Mouse (Mus musculus): ENCODE measurements at regions not wholly inside any gene's neighbourhood (a gene's known extent, or its start where the extent isn't known, plus 50 kb on each side); places are given as distances from the start of the nearest gene placed in this dataset.

DNA sequence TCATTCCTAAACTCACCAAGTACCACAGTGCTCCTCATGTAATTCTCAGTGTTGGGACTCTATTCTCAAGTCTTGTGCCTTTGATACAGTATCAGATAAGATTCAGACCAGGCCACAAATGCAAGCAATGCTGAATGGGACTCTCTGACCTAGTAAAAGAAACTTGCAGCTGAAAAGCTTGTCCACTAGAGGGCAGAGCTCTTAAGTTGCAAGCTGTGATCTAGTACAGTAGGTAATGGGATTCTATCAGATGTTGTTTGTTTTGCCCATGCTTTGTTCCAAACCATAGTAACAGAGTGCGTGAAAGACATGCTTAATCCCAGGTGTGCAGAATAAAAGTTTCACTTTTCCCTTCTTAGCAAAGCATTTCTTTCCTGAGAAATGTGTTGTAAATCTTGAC lies 383.2 kb upstream of the Chrm2 start:
- 0 out of 2 replicates have a peak, but pooled peaks have one; percentile 20 for ATAC-seq (ENCODE audit: insufficient number of reproducible peaks, low FRiP score, low TSS enrichment)

GRCm38 (mm10) chr6:36002090-36002489 lies 385.8 kb upstream of the Chrm2 start:
- ATAC-seq (ENCODE audit: insufficient number of reproducible peaks, low FRiP score, low TSS enrichment) = no peak

DNA sequence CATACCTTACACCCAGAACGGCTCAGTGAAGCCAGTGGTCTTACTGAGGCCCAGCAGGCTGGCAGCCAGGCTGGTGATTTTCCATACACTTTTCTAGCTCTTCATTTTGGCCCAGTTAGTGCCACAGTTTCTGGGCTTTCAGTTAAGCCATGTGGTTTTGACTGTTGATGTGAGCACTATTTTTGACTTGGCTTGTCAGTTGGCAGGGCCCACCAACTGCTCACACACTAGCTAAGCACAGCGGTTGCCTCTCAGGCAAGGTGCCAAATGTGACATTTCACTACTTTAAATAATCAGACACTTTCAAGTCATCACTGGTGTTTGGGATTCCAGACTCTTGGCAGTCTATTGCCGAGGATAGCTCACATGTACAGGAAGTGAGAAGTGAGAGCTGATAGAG lies 399.0 kb upstream of the Chrm2 start:
- peak; percentile 98 for ATAC-seq (ENCODE audit: insufficient number of reproducible peaks, low FRiP score, low TSS enrichment)

GRCm38 (mm10) chr6:35940071-35940470 lies 400.4 kb upstream of the Mtpn start:
- no peak for ATAC-seq (ENCODE audit: insufficient number of reproducible peaks, low FRiP score, low TSS enrichment)

GRCm38 (mm10) chr6:35924189-35924588 lies 384.5 kb upstream of the Mtpn start:
- peak; percentile 96 for ATAC-seq (ENCODE audit: insufficient number of reproducible peaks, low FRiP score, low TSS enrichment)

DNA sequence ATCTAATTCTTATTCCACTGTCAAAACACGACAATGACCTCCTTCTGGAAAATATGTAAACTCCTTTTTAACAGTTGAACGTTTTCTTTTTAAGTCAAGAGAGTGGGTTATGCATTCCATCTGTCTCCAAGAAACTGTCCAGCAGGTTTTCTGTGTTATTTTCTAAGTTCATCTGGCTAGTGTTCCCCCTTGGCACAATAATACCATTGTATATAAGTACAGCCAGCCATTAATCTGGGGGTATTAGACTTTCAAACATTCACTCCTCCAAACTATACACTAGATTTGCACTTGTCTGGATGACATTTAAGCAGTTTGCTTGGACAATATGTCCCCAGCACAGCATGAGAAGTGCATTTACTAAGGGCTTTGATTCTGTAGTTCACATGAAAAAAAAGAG lies 358.3 kb upstream of the Mtpn start:
- no peak for ATAC-seq (ENCODE audit: insufficient number of reproducible peaks, low FRiP score, low TSS enrichment)

DNA sequence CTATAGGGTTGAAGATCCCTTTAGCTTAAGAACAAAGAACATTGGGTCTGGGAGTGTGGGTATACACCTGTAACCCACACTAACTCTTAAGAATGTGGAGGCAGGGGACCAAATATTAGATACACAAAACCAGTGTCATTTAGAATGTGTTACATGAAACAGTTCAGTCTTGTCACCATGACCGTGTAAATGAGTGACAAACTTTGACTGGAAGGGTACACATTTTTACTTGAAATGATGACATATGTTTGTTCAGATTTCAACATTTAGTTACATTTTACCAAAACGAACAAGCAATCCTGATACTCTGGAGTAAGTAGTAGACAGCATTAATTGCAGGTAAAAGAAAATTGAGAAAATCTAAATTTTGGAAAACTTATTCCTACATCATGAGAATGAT lies 356.0 kb upstream of the Mtpn start:
- ATAC-seq (ENCODE audit: insufficient number of reproducible peaks, low FRiP score, low TSS enrichment) = no peak

DNA sequence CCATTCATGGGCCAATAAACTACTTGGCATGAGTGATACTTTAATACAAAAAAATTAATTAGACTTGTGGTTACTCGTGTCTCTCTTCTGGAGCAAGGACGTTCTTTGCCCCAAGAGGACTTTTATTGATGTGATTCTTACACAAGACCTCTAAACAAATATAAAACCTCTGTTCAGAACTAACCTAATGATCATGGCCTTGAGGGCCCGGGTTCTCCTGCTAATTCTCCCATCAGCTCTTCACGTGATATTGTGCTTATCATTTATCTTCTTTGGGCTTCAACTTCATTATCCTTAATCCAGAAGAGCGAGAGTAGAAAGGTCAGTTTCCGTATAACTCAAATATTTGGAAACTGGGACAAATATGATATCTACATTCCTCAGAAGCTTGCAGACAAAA lies 335.0 kb upstream of the Mtpn start:
- no peak for ATAC-seq (ENCODE audit: insufficient number of reproducible peaks, low FRiP score, low TSS enrichment)

DNA sequence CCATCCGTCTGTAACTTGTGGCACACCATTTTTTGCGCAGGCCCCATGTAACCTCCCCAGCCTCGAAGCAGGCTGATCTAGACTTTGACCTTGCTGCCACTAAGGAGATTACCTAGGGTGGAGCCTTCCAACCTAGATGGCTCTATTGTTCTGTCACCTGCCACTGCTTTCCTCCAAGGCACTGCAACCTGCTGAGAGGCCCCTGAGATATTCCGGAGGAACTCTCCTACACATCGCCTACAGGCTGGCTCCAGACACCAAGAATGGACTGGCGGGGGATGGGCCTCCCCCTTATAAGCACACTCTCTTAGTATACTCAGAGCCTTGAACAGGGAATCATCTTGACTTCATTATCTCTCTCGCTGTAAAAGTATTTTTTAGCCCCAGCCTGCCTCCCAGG lies 331.7 kb upstream of the Mtpn start:
- ATAC-seq (ENCODE audit: insufficient number of reproducible peaks, low FRiP score, low TSS enrichment) = no peak

- ATAC-seq (ENCODE audit: insufficient number of reproducible peaks, low FRiP score, low TSS enrichment) = no peak
Observed at GRCm38 (mm10) chr6:35864218-35864617, 324.5 kb upstream of the Mtpn start.

DNA sequence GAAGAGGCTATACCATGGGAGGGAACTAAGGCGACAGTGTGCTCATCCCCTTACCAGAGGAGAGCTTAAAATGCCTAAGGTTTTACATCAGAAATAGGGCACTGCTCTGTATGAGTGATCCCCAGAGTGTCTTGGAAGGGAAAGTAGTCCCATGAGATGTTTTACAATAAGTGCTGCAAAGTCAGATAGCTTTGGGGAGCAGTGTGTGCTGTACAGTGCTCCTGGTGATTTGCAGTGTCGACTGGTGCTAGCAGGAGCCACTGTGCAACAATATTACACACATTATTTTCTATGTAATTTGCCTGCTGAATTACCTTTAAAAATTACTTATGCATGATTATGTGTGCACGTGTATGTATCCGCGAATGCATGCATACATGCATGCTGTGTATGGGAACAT lies 314.3 kb upstream of the Mtpn start:
- no peak for ATAC-seq (ENCODE audit: insufficient number of reproducible peaks, low FRiP score, low TSS enrichment)

- ATAC-seq (ENCODE audit: insufficient number of reproducible peaks, low FRiP score, low TSS enrichment) = no peak
Observed at GRCm38 (mm10) chr6:35816657-35817056, 277.0 kb upstream of the Mtpn start.

DNA sequence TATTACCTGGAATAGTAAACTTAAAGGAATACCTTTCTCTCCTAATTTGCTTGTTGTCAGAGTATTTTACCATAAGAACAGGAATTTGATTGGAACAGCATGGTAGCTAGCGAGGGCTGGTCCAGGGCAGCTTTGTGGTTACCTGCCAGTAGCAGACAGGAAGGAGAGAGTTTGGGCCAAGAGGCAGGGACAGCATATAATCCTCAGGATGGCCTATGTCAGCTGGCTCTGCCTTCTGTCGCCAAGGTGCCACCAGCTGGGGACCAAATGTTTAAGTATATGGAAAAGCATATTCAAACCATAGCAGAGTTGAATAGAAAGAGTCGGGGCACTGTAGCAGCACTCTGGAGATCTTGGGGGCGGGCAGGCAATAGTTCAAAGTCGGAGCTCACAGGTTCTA lies 274.8 kb upstream of the Mtpn start:
- ATAC-seq (ENCODE audit: insufficient number of reproducible peaks, low FRiP score, low TSS enrichment) = peak; percentile 69

DNA sequence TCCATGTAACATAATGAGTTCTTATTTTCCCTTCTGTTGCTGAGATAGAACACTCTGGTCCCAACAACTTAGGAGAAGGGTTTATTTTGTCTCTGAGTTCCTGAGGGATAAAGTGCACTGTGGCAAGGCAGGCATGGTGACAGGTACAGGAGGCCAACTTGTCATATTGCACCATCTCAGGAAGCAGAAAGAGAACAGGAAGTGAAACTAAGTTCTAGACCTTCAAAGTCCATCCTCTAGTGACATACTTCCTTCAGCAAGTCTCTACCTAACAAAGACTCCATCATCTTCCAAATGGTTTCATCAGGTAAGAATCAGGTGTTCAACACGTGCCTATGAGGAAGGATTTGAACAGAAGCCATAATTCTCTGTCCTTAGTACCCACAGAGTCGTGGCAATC lies 266.1 kb upstream of the Mtpn start:
- ATAC-seq (ENCODE audit: insufficient number of reproducible peaks, low FRiP score, low TSS enrichment) = no peak

DNA sequence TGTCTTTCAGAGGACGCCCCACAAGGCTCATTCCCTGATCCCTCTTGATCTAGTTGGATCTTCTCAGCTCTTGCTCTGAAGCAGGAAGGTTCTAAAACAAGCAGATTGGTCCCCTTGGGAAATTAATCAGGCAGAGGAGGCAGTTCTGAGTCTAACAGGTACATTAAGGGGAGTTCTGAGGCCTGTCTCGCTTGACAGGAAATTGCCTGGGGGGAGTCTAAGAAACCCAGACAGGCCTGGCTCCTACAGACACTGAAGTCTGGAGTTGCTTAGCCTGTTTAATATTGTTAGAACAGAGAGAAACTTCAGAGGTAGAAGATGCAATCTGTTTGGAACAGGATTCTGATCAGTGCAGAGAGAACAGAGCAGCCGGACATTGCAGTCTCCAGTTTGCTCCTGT lies 264.4 kb upstream of the Mtpn start:
- ATAC-seq (ENCODE audit: insufficient number of reproducible peaks, low FRiP score, low TSS enrichment) = no peak

- no peak for ATAC-seq (ENCODE audit: insufficient number of reproducible peaks, low FRiP score, low TSS enrichment)
Observed at GRCm38 (mm10) chr6:35779706-35780105, 240.0 kb upstream of the Mtpn start.

GRCm38 (mm10) chr6:35770907-35771306 lies 231.2 kb upstream of the Mtpn start:
- no peak for ATAC-seq (ENCODE audit: insufficient number of reproducible peaks, low FRiP score, low TSS enrichment)

- no peak for ATAC-seq (ENCODE audit: insufficient number of reproducible peaks, low FRiP score, low TSS enrichment)
Observed at GRCm38 (mm10) chr6:35759606-35760246, 220.0 kb upstream of the Mtpn start.

DNA sequence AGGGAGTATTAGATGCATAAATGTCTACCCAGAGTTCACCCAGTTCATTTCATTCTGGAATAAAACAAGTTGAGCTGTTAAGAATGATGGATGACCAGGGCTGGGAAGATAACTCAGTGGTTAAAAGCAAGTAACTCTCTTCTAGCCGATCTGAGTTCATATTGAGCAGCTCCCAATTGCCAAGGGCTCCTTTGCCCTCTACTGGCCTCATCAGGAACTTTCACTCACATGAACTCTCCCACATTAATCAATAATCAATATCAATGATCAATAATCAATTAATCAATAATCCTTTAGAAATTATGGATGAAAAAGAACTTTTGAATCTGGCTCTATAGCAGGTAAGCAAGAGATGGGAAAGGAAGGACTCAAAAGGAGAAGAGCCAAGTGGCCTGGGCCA lies 206.3 kb upstream of the Mtpn start:
- ATAC-seq (ENCODE audit: insufficient number of reproducible peaks, low FRiP score, low TSS enrichment) = no peak

DNA sequence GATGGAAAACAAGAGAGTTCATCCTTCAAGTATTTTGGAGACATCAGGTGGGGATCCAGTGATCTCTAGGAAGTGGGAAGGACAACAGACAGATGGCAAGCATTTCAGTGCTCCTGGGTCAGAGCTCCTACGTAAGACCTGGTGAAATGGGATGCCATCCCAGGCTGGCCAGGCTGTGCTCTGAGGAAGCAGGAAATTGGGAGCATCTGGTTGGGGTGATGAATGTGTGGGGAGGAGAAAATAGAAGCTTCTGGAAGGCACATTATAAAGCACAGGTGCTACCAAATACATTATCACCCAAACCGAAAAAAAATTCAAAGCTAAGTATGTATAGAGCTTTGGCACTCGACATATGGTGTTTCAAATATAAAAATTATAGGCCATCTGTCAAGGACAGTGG lies 165.9 kb upstream of the Mtpn start:
- ATAC-seq (ENCODE audit: insufficient number of reproducible peaks, low FRiP score, low TSS enrichment) = peak; percentile 99

- ATAC-seq (ENCODE audit: insufficient number of reproducible peaks, low FRiP score, low TSS enrichment) = no peak
Observed at GRCm38 (mm10) chr6:35667062-35667461, 127.4 kb upstream of the Mtpn start.

DNA sequence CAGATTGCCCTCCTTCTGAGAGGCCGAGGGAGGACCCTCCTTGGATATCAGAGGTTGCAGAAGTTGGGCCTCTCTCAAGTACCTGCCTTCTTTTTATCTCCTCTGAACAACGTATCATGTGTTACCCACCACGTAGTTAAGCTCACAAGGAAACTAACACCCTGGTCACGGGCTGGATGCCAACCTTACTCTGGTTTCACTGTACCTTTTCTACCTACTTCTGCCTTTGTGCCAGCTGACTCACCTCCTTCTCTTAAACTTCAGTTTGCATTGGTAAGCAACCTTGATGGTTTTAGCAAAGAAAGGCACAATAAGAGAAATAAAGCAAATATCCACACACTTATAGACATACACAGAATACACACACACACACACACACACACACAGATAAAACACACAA lies 111.7 kb upstream of the Mtpn start:
- ATAC-seq (ENCODE audit: insufficient number of reproducible peaks, low FRiP score, low TSS enrichment) = no peak

- ATAC-seq (ENCODE audit: insufficient number of reproducible peaks, low FRiP score, low TSS enrichment) = no peak
Observed at GRCm38 (mm10) chr6:35645210-35645609, 105.5 kb upstream of the Mtpn start.
